Mouse (Mus musculus): Measurements from ENCODE around the gene Hvcn1. TPM values are rescaled to one million over a fixed set of nuclear protein-coding genes. Genes with fewer than 3 reads are reported as not detected.

Hvcn1 gene
- polyA plus RNA-seq, 1 experiment from 2014 or later = 1.3 TPM

DNA sequence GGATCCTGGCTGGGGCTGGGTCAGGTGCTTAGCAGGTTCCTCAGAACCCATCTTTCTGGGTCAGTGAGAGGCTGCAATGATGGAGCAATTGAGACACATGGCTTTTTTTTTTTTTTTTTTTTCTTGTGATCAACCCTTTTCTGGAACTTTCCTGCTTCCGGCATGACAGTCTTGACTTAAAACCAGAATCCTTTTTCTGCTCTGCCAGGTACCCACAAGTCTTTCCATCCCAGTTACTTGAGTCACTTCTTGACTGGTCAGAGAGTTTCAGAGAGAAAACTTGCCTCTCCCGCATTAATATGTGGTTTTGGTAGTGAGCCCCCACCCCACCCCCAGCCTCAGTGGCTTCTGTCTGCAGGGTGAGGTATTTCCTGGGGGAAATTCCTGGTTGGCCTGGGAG, 17.7 kb downstream of the Hvcn1 start:
- Histone ChIP-seq H3K4me2 (no peak overlapping the region), H3K27ac (replicated peaks) (no peak overlapping the region), H3K4me1 (0 out of 2 replicates have a peak, but pooled peaks cover 3% of the 10 kb centered on the region), H3K27me3 (replicated peaks) (no peaks in the 10 kb centered on the region), H3K4me3 (replicated peaks) (no peak overlapping the region), H3K9ac (replicated peaks) (no peak overlapping the region), H3K36me3 (no peaks in the 10 kb centered on the region), H3K9me3 (replicated peaks) (0 out of 2 replicates have a peak, but pooled peaks cover 4% of the 10 kb centered on the region)
- 94% methylated on average over 2 of the region's 2 CpGs for WGBS
- ATAC-seq (ENCODE audit: low FRiP score) = no peak

DNA sequence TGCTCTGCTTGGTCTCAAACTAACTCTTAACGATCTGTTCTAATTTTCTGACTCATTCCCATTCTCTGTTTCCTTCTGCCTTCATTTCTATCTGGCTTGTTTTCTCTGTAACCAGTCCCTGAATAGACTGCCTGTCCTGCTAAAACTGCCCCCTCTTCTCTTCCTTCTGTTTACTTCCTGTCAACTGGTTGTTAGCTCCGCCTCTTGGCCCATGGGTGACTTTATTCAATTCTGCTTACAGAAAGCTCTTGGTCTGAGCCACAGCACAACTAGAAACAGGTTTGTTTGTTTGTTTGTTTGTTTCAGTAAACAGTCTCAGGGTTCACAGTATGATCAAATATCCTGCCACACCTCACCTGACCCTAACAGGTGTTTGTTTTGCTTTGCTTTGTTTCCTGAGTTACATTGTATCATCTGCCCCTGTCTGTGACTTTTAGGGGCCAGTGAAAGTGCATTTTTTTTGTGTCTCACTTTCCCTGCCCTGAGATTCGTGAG, 21.7 kb downstream of the Hvcn1 start:
- no peak for ATAC-seq (ENCODE audit: low FRiP score)
- H3K36me3 ChIP-seq = no peaks in the 10 kb centered on the region
- no peaks in the 10 kb centered on the region for H3K27me3 ChIP-seq (replicated peaks)
- no peak overlapping the region for H3K4me2 ChIP-seq
- no peak overlapping the region for H3K9ac ChIP-seq (replicated peaks)
- no peak overlapping the region for H3K4me3 ChIP-seq (replicated peaks)
- no peak overlapping the region for H3K27ac ChIP-seq (replicated peaks)
- 0 out of 2 replicates have a peak, but pooled peaks cover 4% of the 10 kb centered on the region for H3K9me3 ChIP-seq (replicated peaks)
- 95% methylated on average over 3 of the region's 3 CpGs for WGBS
- no peaks in the 10 kb centered on the region for H3K4me1 ChIP-seq

DNA sequence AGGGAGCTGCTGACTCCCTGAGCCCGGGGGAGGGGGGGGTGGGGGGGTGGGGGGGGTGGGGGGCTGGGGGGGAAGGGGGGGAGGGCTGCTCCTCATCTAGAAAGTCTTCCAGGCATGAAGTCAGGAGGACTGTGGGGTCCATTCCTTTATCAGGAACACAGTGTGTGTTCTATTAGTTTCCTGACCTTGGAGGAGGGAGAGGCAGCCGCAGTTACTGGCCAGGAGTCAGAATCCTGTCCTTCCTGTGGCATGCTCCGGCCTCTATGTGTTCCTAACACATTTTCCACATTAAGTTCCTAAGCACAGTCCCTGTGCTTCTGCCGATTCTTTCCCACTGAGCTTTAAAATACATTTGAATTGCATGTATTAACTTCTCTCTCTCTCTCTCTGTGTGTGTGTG, 22.2 kb downstream of the Hvcn1 start:
- Histone ChIP-seq H3K4me2 (no peak overlapping the region), H3K27ac (replicated peaks) (no peak overlapping the region), H3K4me1 (no peaks in the 10 kb centered on the region), H3K9me3 (replicated peaks) (0 out of 2 replicates have a peak, but pooled peaks cover 4% of the 10 kb centered on the region), H3K9ac (replicated peaks) (no peak overlapping the region), H3K36me3 (no peaks in the 10 kb centered on the region), H3K4me3 (replicated peaks) (no peak overlapping the region), H3K27me3 (replicated peaks) (no peaks in the 10 kb centered on the region)
- no peak for ATAC-seq (ENCODE audit: low FRiP score)
- WGBS = 71% methylated on average over 3 of the region's 4 CpGs

DNA sequence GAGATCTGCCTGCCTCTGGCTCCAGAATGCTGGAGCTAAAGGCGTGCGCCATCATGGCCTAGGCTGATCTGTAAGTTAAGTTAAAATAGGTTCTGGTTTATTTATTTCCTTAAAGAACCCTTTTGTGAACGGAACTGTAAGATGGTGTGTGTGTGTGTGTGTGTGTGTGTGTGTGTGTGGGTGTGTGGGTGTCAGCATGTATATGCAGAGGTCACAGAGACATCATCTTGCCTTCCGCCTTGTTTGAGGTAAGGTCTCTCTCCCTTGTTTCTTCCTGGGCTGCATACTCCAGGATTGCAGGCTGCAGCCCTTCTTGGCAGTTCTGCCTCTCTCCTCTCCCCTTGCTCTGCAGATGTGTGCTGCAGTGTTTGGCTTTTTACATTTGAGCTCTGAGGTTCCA, 24.2 kb downstream of the Hvcn1 start:
- H3K36me3 ChIP-seq = no peaks in the 10 kb centered on the region
- H3K4me2 ChIP-seq = no peak overlapping the region
- no peak for ATAC-seq (ENCODE audit: low FRiP score)
- H3K27me3 ChIP-seq (replicated peaks) = no peaks in the 10 kb centered on the region
- H3K9ac ChIP-seq (replicated peaks) = no peak overlapping the region
- no peak overlapping the region for H3K4me3 ChIP-seq (replicated peaks)
- H3K27ac ChIP-seq (replicated peaks) = no peak overlapping the region
- 0 out of 2 replicates have a peak, but pooled peaks cover 4% of the 10 kb centered on the region for H3K9me3 ChIP-seq (replicated peaks)
- H3K4me1 ChIP-seq = peaks cover 12% of the 10 kb centered on the region
- 95% methylated on average over 4 of the region's 4 CpGs for WGBS

DNA sequence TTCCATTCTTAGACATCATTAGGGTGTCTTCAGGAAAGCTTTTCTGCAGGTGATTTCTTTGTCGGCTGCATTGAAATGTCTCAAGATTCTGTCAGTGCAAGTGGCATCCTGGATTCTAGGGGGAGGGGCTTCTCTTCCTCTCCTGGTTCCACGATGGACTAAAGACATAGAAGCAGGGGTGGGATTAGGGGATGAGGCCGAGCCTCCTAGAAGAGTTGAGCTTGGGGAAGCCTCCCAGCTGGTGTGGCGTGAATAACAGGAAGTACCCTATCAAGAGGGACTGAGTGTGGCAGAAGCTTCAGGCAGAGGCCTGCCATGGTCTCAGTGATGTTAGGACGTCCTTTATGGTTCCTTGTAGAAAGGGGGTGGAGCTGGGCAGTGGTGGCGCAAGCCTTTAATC, 24.8 kb downstream of the Hvcn1 start:
- Histone ChIP-seq H3K27ac (replicated peaks) (no peak overlapping the region), H3K36me3 (no peaks in the 10 kb centered on the region), H3K4me2 (no peak overlapping the region), H3K9me3 (replicated peaks) (0 out of 2 replicates have a peak, but pooled peaks cover 4% of the 10 kb centered on the region), H3K4me1 (peaks cover 12% of the 10 kb centered on the region), H3K9ac (replicated peaks) (no peak overlapping the region), H3K4me3 (replicated peaks) (no peak overlapping the region), H3K27me3 (replicated peaks) (no peaks in the 10 kb centered on the region)
- WGBS = 85% methylated on average over 6 of the region's 6 CpGs
- no peak for ATAC-seq (ENCODE audit: low FRiP score)

DNA sequence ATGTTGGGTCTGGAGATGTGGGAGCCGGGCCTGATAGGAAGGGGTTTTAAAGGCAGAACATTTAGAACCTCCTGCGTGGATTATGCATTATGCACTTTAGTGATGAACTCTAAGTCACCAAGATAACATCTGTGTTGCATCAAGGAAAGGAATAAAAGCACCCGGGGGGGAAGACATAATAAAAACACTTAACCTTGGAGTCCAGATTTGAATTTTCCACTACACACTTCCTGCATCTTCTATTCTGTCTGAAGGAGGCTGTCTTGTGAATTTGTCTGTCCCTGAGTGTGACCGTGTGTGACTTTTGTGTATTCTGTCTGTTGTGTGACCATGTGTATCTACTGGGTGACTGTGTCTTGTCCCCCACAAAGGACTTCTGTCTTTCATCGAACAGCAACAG, 25.4 kb downstream of the Hvcn1 start:
- ATAC-seq (ENCODE audit: low FRiP score) = no peak
- WGBS = 78% methylated on average over 5 of the region's 5 CpGs
- H3K9ac ChIP-seq (replicated peaks) = no peak overlapping the region

DNA sequence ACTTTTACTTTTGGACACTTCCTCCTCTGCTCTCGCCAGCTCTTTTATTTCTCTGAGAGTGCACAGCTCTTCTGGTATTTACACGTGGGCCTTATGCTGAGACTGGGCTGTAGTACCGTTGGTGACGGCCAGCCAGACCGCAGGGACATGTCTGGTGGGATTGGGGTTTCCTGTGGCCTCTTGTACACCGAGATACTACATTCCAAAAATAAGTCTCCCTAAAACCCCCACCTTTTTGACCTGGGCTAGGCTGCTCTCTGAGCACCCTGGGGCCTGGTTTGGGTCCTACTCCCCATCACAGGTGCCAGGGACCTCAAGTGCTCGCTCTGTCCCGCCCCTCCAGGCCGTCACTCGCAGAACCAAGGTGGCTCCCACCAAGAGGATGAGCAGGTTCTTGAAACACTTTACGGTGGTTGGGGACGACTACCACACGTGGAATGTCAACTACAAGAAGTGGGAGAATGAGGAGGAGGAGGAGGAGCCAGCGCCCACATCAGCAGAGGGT, 26.5 kb downstream of the Hvcn1 start:
- 82% methylated on average over 14 of the region's 14 CpGs for WGBS
- Histone ChIP-seq H3K4me3 (replicated peaks) (no peak overlapping the region), H3K27ac (replicated peaks) (no peak overlapping the region), H3K27me3 (replicated peaks) (no peaks in the 10 kb centered on the region), H3K9me3 (replicated peaks) (0 out of 2 replicates have a peak, but pooled peaks cover 1% of the 10 kb centered on the region), H3K9ac (replicated peaks) (no peak overlapping the region), H3K4me2 (no peak overlapping the region), H3K36me3 (no peaks in the 10 kb centered on the region), H3K4me1 (peaks cover 12% of the 10 kb centered on the region)
- no peak for ATAC-seq (ENCODE audit: low FRiP score)

More for the DNA sequence above, 25.4 kb downstream of the Hvcn1 start:
- Histone ChIP-seq H3K4me3 (replicated peaks) (no peak overlapping the region), H3K4me1 (peaks cover 12% of the 10 kb centered on the region), H3K4me2 (no peak overlapping the region), H3K9me3 (replicated peaks) (0 out of 2 replicates have a peak, but pooled peaks cover 4% of the 10 kb centered on the region), H3K36me3 (no peaks in the 10 kb centered on the region), H3K27me3 (replicated peaks) (no peaks in the 10 kb centered on the region), H3K27ac (replicated peaks) (no peak overlapping the region)

DNA sequence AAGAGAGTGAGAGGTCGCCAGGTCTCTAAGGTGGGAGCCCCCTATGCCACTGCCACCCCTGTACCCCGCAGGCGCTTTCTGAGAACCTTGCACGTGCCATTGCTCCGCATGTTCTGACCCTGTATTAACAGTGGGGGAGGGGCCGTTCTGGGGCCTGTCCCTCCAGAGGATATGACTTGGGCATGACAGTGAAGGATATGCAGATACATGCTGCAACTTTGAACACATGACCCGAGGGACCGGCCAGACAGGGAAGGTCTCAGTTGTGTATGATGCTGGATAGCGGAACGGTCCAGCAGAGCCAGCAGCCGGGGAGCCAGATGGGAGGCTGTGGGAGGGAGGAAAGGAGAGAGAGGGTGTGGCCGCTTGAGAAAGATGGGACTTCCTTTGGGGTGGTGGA, 27.1 kb downstream of the Hvcn1 start:
- no peaks in the 10 kb centered on the region for H3K27me3 ChIP-seq (replicated peaks)
- H3K9me3 ChIP-seq (replicated peaks) = no peaks in the 10 kb centered on the region
- ATAC-seq (ENCODE audit: low FRiP score) = no peak
- 86% methylated on average over 12 of the region's 12 CpGs for WGBS
- H3K9ac ChIP-seq (replicated peaks) = no peak overlapping the region
- H3K36me3 ChIP-seq = no peaks in the 10 kb centered on the region
- H3K4me3 ChIP-seq (replicated peaks) = no peak overlapping the region
- peaks cover 12% of the 10 kb centered on the region for H3K4me1 ChIP-seq
- no peak overlapping the region for H3K27ac ChIP-seq (replicated peaks)
- H3K4me2 ChIP-seq = no peak overlapping the region

DNA sequence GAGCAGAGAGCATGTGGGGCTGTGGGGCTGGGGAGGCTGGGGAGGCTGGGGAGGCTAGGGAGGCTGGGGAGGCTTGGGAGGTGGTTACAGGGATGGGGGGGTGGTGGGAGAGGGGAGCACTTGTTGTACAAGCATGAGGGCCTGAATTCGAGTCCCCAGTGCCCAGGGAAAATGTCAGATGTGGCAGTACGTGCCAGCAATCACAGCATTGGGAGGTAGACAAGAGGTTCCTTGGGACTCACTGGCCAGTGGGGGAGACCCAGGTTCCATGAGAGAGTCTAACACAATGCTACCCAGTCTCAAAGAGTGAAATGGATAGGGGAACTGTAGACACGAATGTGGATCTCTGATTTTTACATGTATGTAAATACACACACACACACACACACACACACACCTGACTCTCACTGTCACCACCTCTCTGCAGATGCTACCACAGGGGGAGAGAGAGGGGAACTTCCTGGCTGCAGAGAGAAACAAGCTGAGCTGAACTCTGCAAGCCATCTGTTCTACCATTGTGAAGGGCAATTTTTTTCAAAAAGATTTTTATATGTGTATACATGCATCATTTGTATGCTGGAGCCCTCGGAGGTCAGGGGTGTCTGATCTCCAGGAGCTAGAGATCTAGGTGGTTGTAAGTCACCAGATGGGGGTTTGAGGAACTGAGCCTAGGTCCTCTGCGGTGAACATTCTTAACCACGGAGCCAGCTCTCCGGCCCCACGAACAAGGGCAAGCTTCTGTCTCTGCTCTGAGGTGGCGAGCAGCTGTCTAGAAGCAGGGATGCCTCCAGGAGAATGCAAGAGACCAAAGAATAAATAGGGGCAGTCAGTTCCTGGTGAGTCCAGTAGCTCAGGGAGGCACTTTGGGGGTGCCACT, 28.0 kb downstream of the Hvcn1 start:
- H3K4me1 ChIP-seq = peaks cover 12% of the 10 kb centered on the region
- no peaks in the 10 kb centered on the region for H3K9me3 ChIP-seq (replicated peaks)
- no peak overlapping the region for H3K4me3 ChIP-seq (replicated peaks)
- no peak overlapping the region; the same call in 1 of the 2 replicates for H3K27ac ChIP-seq (replicated peaks)
- H3K9ac ChIP-seq (replicated peaks) = no peak overlapping the region
- no peaks in the 10 kb centered on the region for H3K36me3 ChIP-seq
- no peaks in the 10 kb centered on the region for H3K27me3 ChIP-seq (replicated peaks)
- ATAC-seq (ENCODE audit: low FRiP score) = no peak
- WGBS = 79% methylated on average over 9 of the region's 9 CpGs
- H3K4me2 ChIP-seq = no peak overlapping the region

DNA sequence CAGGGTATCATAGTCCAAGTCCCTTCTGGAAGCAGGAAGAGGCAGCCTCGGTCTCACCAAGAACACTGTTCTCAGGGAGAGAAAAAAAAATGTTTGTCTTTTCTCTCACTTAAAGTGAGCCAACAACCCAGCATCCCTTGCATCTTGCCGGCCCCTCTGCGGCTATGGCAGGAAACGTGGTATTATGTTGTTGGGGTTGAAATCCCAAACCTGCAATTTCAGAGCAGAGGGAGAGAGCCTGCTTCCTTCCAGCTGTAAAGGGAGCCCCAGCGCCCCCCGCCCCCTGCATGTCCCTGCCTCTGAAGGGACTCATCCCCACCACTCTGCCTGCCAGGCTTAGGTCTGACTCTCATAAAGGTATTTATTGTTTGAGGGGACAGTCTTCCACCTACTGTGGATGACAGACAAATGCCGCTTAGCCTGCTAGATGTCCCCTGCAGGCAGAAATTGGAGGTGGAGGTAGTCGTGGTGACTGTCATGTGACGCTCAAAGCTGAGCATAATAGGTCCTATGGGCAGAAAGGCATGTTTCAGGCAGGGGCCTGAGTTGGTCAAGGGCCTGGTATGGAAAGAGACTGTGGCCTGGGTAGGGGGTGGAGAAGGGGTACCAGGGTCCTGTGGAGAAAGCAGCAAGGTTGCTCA, 28.7 kb downstream of the Hvcn1 start:
- no peak overlapping the region for H3K4me2 ChIP-seq
- H3K27ac ChIP-seq (replicated peaks) = no peak overlapping the region; the same call in 1 of the 2 replicates
- H3K4me1 ChIP-seq = peaks cover 12% of the 10 kb centered on the region
- ATAC-seq (ENCODE audit: low FRiP score) = no peak
- H3K9ac ChIP-seq (replicated peaks) = no peak overlapping the region
- H3K9me3 ChIP-seq (replicated peaks) = no peaks in the 10 kb centered on the region
- no peaks in the 10 kb centered on the region for H3K36me3 ChIP-seq
- H3K27me3 ChIP-seq (replicated peaks) = no peaks in the 10 kb centered on the region
- WGBS = 45% methylated on average over 9 of the region's 9 CpGs
- H3K4me3 ChIP-seq (replicated peaks) = no peak overlapping the region

DNA sequence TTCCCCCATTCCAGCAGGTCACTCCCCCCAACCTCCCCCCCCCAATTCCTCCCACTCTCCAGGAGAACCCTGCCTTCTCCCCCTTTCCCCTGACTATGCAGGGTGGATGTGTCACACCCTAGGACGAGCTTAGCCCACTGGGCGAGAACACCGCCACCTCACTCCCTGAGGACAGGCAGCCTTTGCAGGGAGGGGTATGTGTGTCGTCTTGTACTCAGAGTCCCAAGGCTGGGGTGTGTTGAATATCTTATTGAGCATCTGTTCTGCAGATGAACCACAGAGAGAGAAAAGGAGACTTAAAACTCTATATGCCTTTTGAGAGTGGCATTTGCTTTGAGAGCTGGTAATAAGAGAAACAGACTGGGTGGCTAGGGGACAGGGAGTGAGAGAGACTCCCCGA, 30.6 kb downstream of the Hvcn1 start:
- no peak overlapping the region for H3K27ac ChIP-seq (replicated peaks)
- H3K9ac ChIP-seq (replicated peaks) = no peak overlapping the region
- peaks cover 12% of the 10 kb centered on the region for H3K4me1 ChIP-seq
- H3K4me2 ChIP-seq = no peak overlapping the region
- no peak for ATAC-seq (ENCODE audit: low FRiP score)
- H3K36me3 ChIP-seq = peaks cover 6% of the 10 kb centered on the region
- H3K27me3 ChIP-seq (replicated peaks) = no peaks in the 10 kb centered on the region
- WGBS = 66% methylated on average over 5 of the region's 5 CpGs
- H3K4me3 ChIP-seq (replicated peaks) = no peak overlapping the region
- H3K9me3 ChIP-seq (replicated peaks) = no peaks in the 10 kb centered on the region
